Mouse (Mus musculus) left cerebral cortex, postnatal 14 days (tissue): ENCODE data around the gene Grap2. TPM values are rescaled to one million over a fixed set of nuclear protein-coding genes. Genes with fewer than 3 reads are reported as not detected.

Experiments
- DNase-seq, 2 experiments: peaks; one replicate each; pipeline ENCODE4 v3.0.0; 2021 to 2022; ENCODE audit warnings: low spot score in 2 of 2, mixed read lengths in 1 of 2
- intact Hi-C: fragments of 180-260 bp; cut with DNase I; formaldehyde crosslinking; loops from one replicate; pipeline ENCODE4 v1.15.1; 2025
- total RNA-seq, 2 experiments: library from RNA; stranded (reverse); gene quantifications; 2 replicates each; pipeline ENCODE4 v1.2.3; 2021

The Grap2 gene
- total RNA-seq, 2 experiments from 2014 or later: 0.87 to 1.0 TPM

GRCm38 (mm10) chr15:80626472-80626871, 54.1 kb downstream of the Grap2 start:
- no peak for DNase-seq
- intact Hi-C loops: no loop called here

- DNase-seq: no peak
These were observed 57.8 kb downstream of the Grap2 start for GRCm38 (mm10) chr15:80630147-80630546.

DNA sequence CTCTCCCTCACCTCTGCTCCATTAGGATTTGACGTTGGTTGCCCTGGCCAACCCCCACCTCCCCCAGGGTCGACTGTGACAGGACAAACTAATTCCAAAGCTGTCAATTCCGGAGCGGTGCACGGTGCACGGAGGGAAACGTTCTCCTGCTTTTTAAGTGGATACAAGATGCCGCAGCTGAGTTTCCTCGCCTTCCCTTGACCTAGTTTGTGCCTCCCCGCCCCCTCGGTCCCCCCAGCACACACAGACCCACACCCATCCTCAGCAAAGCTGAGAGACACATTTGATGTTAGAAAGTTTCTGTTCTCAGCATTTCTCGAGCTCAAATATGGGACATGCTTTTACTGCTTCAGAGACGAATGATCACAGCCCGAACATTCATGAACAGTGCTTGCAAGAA, 58.3 kb downstream of the Grap2 start:
- intact Hi-C loops: loop anchor here (5.0 kb wide), 1 partner anchor 348 kb away; no protein-coding TSS in a partner anchor
- DNase-seq: no peak

More at GRCm38 (mm10) chr15:80630147-80630546, 57.8 kb downstream of the Grap2 start:
- intact Hi-C loops: loop anchor here (5.0 kb wide), 1 partner anchor 348 kb away; no protein-coding TSS in a partner anchor

DNA sequence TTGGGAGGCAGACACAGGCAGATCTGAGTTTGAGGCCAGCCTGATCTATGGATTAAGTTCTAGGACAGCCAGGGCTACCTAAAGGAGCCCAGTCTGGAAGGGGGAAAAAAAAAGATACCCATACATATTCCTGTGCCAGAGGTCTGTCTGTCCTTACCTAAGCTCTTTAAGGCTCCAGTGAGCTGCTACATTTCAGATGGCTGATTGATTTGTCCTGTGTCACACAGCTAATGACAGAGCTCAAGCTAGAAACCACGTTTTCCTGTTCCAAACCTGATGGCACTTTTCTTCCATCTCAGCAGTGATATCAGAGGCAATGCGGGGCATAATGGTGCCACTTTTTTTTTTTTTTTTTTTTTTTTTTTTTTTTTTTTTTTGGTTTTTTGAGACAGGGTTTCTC, 58.9 kb downstream of the Grap2 start:
- intact Hi-C loops: loop anchor here (5.0 kb wide), 1 partner anchor 349 kb away; no protein-coding TSS in a partner anchor

GRCm38 (mm10) chr15:80632280-80632893, 60.0 kb downstream of the Grap2 start:
- DNase-seq: peak; percentile 72 to 82
- intact Hi-C loops: loop anchor here (5.0 kb wide), 1 partner anchor 350 kb away; no protein-coding TSS in a partner anchor

More for the DNA sequence above, 58.9 kb downstream of the Grap2 start:
- DNase-seq: no peak

- intact Hi-C loops: loop anchor here (1.0 to 5.0 kb wide), 2 partner anchors 60 to 352 kb away; no protein-coding TSS in a partner anchor
- DNase-seq: peak; percentile 75 to 91
These were observed 62.2 kb downstream of the Grap2 start for GRCm38 (mm10) chr15:80634391-80635193.

GRCm38 (mm10) chr15:80636757-80637372, 64.5 kb downstream of the Grap2 start:
- DNase-seq: no peak
- intact Hi-C loops: no loop called here

DNA sequence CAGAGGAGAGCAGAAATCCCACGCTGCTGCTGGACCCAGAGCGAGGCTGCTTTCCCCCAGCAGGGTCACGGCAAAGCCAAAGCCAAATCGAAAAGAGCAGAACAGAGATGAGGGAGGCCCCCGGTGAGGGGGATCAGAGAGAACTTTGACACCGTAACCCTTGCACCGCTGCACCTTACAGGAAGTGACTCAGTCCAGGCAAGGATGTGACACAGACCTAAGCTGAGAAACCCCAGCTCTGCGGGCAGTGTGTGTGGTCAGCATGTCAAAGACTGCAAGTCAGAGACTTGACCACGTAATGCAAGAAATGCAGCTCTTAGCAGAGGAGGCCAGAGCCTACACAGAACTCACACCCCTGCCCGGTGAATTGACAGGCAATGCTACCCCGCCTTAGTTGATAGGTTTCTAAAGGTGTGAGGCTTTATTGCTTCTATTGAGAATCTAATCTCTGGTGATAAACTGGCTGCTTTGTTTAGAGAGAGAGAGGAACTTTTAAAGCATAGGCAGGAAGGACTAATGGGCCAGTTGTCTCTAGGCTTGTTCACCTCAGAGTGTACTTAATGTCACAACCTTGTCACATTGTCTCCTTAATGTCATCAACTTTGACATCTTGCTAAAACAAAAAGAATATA, 66.8 kb downstream of the Grap2 start:
- no peak for DNase-seq
- intact Hi-C loops: no loop called here

GRCm38 (mm10) chr15:80639874-80640273, 67.5 kb downstream of the Grap2 start:
- DNase-seq: no peak
- intact Hi-C loops: no loop called here

DNA sequence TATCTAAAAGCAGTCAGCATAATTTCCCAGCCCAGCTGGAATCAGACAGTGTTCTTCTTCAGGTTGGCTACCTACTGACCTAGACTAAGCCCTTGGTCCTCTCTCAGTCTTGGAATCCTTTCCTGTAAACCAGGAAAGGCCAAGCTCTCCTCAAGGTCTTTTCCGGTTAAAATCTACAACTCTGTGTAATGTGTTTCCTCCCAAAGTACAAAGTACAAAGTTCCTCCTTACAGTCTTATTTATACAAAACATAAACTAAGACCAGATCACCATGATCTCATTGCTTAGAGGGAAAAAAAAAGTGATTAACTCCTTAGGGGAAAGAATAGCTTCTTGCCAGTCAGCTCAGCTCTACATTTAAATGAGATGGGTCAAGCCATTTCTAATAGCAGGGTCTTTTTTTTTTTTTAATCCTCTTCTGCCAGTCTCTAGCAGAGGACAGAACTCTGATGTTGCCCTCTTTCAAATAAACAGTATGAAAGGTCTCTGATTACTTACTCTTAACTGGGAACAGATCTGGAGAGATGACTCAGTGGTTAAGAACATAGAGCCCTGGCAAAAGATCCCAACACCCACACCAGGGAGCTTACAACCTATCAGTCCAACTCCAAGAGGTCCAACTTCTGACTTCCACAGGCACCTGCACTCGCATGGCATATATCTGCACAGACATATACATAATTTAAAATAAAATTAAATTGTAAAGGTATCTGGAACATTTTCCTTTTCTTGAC, 69.5 kb downstream of the Grap2 start:
- no peak for DNase-seq
- intact Hi-C loops: no loop called here

DNA sequence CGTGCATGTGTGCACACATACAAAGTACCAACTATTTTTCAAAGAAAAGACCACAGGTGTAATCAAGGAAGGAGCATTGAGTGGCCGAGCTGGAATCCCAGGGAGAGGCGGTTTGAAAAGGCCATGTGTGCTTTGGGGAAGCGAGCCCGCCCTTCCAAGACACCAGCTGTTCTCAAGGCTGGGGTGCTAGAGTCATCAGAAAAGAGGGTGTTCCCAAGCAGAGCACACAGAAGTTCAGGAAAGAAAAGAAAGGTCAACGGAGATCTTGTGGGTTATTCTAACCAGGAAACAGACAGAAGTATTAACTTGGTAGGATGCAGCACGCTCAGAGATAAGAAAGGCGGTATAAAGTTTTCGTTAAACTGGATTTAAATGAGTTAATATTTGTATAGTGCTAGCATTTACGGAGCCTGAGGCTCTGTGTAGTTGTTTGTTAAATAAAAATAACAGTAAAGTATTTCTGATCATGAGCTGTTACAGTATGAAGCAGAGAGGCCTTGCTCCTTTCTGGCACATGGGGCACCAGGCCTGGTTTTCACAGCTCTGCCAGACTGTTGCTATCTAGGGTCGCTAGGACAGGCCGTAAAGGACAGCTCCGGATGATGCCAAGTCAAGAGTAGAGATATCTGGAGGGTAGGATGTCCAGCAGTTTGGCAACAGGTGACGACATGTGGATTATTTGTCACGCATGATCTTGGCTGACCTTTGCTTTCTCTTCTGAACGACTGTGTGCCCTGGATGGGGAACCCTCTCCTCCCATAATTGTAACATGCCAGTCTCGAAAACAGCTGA, 72.8 kb downstream of the Grap2 start:
- intact Hi-C loops: no loop called here
- DNase-seq: no peak

DNA sequence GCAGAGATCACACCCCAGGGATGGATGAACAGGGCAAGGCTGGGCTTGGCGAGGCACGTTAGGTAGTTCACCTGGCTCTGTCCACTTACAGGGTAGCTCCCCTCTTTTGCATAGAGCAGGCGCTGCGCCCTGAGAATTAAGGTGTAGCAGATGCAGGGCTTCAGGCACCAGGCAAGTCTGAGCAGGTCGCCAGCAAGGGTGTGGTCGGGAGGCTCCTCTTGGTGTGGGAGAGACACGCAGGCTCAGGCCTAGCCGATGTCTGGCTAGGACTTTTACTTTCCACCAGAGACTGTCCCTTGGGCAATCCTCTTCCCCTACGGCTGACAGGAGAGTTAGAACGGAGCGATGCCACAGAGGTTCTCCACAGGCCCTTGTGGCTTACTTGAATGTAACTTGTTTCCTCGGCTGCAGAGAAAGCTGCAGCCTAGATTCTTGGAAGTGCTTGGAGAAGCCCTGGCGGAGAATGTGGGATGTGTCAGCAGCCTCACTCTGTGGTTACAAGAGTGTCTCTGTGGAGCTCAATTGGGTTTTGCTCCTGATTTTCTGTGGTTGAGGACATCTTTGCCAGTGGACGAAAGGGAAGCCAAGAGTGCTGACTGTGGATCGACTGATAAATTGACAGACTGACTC, 76.7 kb downstream of the Grap2 start:
- intact Hi-C loops: no loop called here
- DNase-seq: peak; percentile 62 to 69

DNA sequence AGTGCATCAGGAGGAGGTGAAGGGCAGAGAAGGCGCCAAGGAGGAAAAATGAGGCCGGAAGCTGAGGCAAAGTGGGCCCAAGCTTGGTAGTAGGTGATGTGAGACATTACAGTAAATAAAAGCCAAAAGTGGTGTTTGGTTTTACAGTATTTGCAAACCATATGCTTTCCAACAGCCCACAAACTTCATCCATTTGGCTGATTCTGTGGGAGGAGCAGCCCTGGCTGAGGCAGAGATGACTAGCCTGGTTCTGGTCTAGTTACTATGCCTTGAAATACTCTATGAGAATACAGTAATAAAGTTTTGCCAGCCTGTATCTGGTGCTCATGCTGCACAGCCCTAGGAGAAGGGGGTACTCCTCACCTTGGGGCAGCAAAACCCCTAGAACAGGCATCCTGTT, 78.0 kb downstream of the Grap2 start:
- intact Hi-C loops: no loop called here
- DNase-seq: no peak

DNA sequence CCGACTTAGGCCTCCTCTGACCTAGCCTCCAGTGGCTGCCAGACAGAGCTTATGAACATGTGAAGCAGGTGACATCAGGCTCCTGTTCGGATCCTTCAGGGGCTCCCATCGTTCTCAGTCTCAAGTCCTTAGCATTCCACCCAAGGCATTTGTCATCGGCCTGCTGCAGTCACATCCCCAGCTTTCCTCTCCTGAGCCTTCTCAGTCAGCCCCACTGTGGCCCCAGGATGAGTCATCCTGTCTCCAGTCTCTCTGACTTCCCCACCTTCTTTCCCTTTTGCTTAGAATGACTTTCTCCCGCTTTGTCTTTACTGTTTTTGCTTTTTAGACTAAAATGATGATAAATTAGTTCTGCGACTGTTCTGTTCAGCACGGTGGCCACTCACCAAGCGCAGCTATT, 81.5 kb downstream of the Grap2 start:
- intact Hi-C loops: no loop called here
- DNase-seq: no peak

- DNase-seq: peak; percentile 67 to 78
- intact Hi-C loops: no loop called here
These were observed 86.5 kb downstream of the Grap2 start for GRCm38 (mm10) chr15:80658815-80659471.

DNA sequence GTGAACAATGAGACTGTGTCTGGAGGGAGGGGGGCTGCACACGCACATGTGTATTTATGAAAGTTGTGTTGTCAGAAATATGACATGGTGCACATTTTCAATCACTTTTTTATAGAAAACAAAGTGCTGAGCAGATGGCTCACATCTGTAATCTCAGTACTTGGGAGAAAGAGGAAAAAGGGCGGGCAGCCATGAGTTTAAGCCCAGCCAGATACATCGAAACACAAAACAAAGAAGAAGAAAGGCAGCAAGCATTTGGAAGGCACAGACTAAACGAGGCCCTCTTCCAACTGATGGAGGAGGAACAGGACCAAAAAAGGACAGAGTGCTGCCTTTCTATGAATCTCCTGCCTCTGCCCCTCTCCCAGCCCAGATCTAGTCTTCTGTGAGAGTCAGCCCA, 88.6 kb downstream of the Grap2 start:
- intact Hi-C loops: no loop called here
- no peak for DNase-seq

DNA sequence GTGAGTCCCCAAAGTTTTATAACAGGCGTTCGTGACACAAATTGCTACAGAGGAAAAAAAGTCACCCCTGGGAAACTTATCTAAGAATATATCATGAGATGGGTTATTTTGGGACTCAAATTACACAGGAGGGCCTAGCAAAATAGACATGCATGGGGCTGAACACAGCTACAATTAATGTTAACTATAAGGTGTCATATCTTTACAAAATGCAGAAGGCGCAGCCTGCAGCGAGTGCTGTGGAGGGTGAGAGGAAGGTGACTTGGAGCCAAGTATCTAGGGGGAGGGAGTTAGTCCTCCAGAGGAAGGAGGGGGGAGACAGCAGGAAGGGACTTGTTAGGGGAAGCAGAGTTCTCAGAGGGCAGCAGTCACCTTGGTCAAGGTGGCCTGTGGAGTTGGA, 92.0 kb downstream of the Grap2 start:
- DNase-seq: no peak
- intact Hi-C loops: no loop called here
